Mouse (Mus musculus): Measurements from ENCODE around the gene Zfp668.

DNA sequence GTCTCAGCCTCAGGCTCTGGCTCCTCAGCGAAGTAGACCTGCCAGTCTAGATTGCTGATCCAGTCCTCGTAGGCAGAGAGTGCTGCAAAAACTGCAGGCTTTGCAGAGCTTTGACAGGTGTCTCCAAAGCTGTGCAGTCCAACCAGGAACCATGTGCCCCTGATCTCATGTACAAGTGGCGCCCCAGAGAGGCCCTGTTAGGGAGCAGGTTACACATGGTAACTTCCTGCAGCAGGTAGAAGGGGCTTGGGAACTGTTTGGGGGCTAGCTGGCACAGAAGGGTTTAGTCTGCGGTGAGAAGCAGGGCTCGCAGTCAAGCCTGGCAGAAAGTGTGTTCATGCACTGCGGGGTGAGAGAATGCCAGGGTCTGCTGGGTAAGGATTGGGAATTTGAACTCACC is 9.9 kb upstream of the Zfp668 start:
- no peak for TF ChIP-seq CTCF (IDR thresholded peaks at IDR 0.05; ENCODE audit: low read depth)
- no peak for TF ChIP-seq EP300 (IDR thresholded peaks at IDR 0.05; ENCODE audit: low read depth)
